Mouse (Mus musculus): ENCODE measurements around the gene Efhc2. TPM values are rescaled to one million over a fixed set of nuclear protein-coding genes. Genes with fewer than 3 reads are reported as not detected.

Gene Efhc2
- polyA plus RNA-seq (2015; fragmentation: Nextera tagmentation; extraction: Ambion mirVana) = 1.4 and 1.5 TPM in 2 replicates

DNA sequence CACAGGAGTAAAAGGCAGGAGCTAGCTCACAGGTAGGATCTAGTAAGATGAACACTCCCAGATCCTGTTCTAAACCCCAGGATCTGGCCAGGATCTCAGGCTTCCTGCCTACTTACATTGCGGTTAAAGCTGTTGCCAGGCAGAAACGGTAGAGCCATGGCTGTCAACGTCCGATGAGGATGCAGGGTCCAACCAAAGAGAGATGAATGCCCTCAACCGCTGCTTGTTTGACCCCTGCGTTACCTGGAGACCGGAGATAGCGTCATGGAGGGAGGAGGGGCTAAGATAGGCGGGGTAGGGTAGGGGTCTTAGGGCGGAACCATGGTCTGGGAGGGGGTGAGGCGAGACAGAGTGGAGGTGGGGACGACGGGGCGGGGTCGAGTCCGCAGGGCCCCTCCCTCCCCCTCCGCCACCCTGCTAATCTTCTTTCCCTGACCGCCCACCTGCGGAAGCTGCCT lies at the start of gene Efhc2:
Gene Efhc2, minus strand, starts transcription at position 243 of the 458 bp plus-strand sequence.
- Histone ChIP-seq H3K27ac (ENCODE audit: low read length) (no peak within 1 kb of the TSS), H3K4me2 (ENCODE audit: low read length) (peak within 1 kb of the TSS; percentile 53), H3K4me3 (replicated peaks; ENCODE audit: low read length) (peak within 1 kb of the TSS; percentile 37), H3K27me3 (replicated peaks; ENCODE audit: control insufficient read depth, insufficient read depth, low read length) (no peaks in the 10 kb centered on the region), H3K9ac (replicated peaks; ENCODE audit: low read depth, low read length) (peak within 1 kb of the TSS; percentile 46), H3K36me3 (ENCODE audit: control insufficient read depth, insufficient read depth) (no peaks in the 10 kb centered on the region), H3K4me1 (replicated peaks; ENCODE audit: control insufficient read depth, insufficient read depth, low read length) (no peaks in the 10 kb centered on the region; the same call in 1 of the 2 replicates), H3K9me3 (ENCODE audit: control insufficient read depth, low read length) (no peaks in the 10 kb centered on the region)
- WGBS = 17% methylated on average over 13 of the region's 19 CpGs
- ATAC-seq = peak; percentile 75

DNA sequence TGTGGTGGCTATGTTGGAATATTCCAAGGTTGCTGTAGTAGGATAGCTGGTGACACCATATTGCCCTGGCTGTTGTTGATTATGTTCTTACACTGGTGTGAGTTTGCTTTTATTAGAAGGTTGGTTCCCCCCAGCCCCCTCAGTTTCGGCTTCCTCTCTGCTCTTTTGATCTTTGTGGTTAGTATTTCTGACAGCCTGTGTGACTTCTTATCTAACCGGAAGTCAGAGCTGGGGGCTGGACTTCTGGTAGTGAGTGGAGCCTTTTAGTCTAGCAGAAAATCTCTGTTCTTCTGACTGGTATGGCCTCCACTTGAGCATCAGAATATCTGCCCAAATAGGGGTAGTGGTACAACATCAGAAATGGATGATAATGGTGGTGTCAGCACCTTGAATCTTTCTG lies 45.9 kb upstream of the Efhc2 start:
- no peak for ATAC-seq
- Histone ChIP-seq H3K4me2 (ENCODE audit: low read length) (no peak overlapping the region), H3K9ac (replicated peaks; ENCODE audit: low read depth, low read length) (no peak overlapping the region), H3K27me3 (replicated peaks; ENCODE audit: control insufficient read depth, insufficient read depth, low read length) (no peaks in the 10 kb centered on the region), H3K36me3 (ENCODE audit: control insufficient read depth, insufficient read depth) (no peaks in the 10 kb centered on the region), H3K4me1 (replicated peaks; ENCODE audit: control insufficient read depth, insufficient read depth, low read length) (no peaks in the 10 kb centered on the region), H3K4me3 (replicated peaks; ENCODE audit: low read length) (no peak overlapping the region), H3K27ac (ENCODE audit: low read length) (no peak overlapping the region), H3K9me3 (ENCODE audit: control insufficient read depth, low read length) (no peaks in the 10 kb centered on the region)
- 90% methylated on average over 2 of the region's 2 CpGs for WGBS

DNA sequence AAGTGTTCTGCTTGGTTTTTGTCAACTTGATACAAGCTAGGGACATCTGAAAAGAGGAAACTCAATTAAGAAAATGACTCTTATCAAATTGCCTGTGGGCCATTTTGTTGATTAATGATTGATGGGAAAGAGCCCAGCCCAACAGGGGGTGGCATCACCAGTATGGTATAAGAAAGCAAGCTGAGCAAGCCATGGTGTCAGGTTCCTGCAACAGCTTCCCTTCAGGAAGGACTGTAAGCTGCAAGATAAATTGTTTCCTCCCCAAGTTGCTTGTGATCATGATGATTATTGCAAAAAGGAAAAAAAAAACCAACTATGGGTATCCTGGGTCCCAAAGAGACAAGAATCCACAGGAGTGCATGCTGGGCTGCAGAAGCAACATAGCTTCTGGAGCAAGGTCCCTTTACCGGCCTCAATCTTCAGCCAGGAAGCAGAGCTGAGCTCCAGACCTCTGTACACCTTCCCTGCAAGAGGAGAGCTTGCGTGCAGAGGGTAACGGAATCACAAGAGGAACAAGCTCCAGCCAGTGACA lies 18.8 kb downstream of the Efhc2 start:
- Histone ChIP-seq H3K27ac (ENCODE audit: low read length) (no peak overlapping the region), H3K27me3 (replicated peaks; ENCODE audit: control insufficient read depth, insufficient read depth, low read length) (no peaks in the 10 kb centered on the region), H3K9me3 (ENCODE audit: control insufficient read depth, low read length) (no peaks in the 10 kb centered on the region), H3K4me2 (ENCODE audit: low read length) (no peak overlapping the region), H3K4me1 (replicated peaks; ENCODE audit: control insufficient read depth, insufficient read depth, low read length) (no peaks in the 10 kb centered on the region), H3K4me3 (replicated peaks; ENCODE audit: low read length) (no peak overlapping the region), H3K9ac (replicated peaks; ENCODE audit: low read depth, low read length) (no peak overlapping the region), H3K36me3 (ENCODE audit: control insufficient read depth, insufficient read depth) (no peaks in the 10 kb centered on the region)
- WGBS = 98% methylated on average over 3 of the region's 3 CpGs
- no peak for ATAC-seq

DNA sequence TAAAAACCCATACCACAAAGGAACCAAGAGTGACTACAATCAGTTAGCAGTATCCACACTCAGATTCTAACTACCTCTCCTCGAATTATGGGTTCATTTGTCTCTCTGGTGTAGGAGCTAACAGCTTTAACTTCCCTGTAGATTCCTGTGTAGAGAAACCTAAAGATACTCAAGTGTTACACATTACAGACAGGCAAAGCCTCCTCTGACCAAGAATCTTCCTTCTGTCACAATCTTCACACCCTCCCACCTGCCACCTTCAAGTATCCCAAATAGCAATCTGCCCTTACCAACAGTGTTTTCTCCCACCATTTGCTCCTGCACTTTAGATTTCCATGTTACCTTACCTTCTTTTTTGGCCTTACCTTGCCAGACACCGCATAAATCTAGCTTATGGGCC lies 35.3 kb downstream of the Efhc2 start:
- no peak for ATAC-seq
- Histone ChIP-seq H3K27ac (ENCODE audit: low read length) (no peak overlapping the region), H3K4me1 (replicated peaks; ENCODE audit: control insufficient read depth, insufficient read depth, low read length) (no peaks in the 10 kb centered on the region), H3K36me3 (ENCODE audit: control insufficient read depth, insufficient read depth) (no peaks in the 10 kb centered on the region), H3K27me3 (replicated peaks; ENCODE audit: control insufficient read depth, insufficient read depth, low read length) (no peaks in the 10 kb centered on the region), H3K9me3 (ENCODE audit: control insufficient read depth, low read length) (no peaks in the 10 kb centered on the region), H3K4me2 (ENCODE audit: low read length) (no peak overlapping the region), H3K4me3 (replicated peaks; ENCODE audit: low read length) (no peak overlapping the region), H3K9ac (replicated peaks; ENCODE audit: low read depth, low read length) (no peak overlapping the region)
- WGBS = 80% methylated on average over 2 of the region's 2 CpGs

DNA sequence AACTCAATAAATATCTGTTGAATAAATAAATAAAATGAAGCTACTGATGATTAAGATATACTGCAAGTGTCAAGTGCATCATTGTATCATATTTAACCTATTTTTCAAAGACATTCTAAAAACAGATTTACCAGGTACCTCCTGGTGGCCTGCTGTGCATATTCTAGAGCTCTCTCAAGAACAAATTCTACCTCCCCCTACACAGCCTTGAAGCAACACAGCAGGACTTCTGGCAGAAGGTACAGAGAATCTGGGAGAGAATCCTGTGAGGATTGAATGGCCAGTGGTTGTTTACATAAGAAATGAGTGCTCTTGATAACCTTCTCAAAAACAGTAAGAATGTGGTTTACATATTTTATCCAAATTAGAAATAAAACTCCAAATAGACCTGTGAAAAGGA lies 94.0 kb downstream of the Efhc2 start:
- ATAC-seq = no peak
- Histone ChIP-seq H3K4me1 (replicated peaks; ENCODE audit: control insufficient read depth, insufficient read depth, low read length) (no peaks in the 10 kb centered on the region), H3K9ac (replicated peaks; ENCODE audit: low read depth, low read length) (no peak overlapping the region), H3K4me3 (replicated peaks; ENCODE audit: low read length) (no peak overlapping the region), H3K4me2 (ENCODE audit: low read length) (no peak overlapping the region), H3K36me3 (ENCODE audit: control insufficient read depth, insufficient read depth) (no peaks in the 10 kb centered on the region), H3K27me3 (replicated peaks; ENCODE audit: control insufficient read depth, insufficient read depth, low read length) (no peaks in the 10 kb centered on the region), H3K27ac (ENCODE audit: low read length) (no peak overlapping the region), H3K9me3 (ENCODE audit: control insufficient read depth, low read length) (no peaks in the 10 kb centered on the region)

DNA sequence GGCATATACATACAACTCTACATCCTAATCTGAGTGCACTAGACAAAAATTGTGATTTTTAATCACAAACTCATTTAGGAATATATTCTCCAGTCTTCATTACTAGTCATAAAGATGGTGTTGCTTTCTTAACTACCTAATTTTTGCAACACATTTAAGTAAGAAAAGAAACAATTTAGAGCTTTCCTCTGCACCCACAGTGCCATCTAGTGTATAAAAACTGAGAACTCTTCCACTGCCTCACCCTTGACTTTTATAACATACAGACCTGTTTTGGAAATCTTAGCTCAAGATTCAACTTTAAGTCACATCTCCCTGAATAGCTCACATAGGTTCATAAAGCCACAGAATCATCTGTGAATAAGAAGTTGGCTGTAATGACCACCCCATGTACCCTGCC lies 101.7 kb downstream of the Efhc2 start:
- no peaks in the 10 kb centered on the region for H3K9me3 ChIP-seq (ENCODE audit: control insufficient read depth, low read length)
- H3K27me3 ChIP-seq (replicated peaks; ENCODE audit: control insufficient read depth, insufficient read depth, low read length) = no peaks in the 10 kb centered on the region
- H3K27ac ChIP-seq (ENCODE audit: low read length) = no peak overlapping the region
- no peak overlapping the region for H3K4me3 ChIP-seq (replicated peaks; ENCODE audit: low read length)
- H3K4me2 ChIP-seq (ENCODE audit: low read length) = no peak overlapping the region
- H3K36me3 ChIP-seq (ENCODE audit: control insufficient read depth, insufficient read depth) = no peaks in the 10 kb centered on the region
- no peak for ATAC-seq
- no peak overlapping the region for H3K9ac ChIP-seq (replicated peaks; ENCODE audit: low read depth, low read length)
- H3K4me1 ChIP-seq (replicated peaks; ENCODE audit: control insufficient read depth, insufficient read depth, low read length) = no peaks in the 10 kb centered on the region

DNA sequence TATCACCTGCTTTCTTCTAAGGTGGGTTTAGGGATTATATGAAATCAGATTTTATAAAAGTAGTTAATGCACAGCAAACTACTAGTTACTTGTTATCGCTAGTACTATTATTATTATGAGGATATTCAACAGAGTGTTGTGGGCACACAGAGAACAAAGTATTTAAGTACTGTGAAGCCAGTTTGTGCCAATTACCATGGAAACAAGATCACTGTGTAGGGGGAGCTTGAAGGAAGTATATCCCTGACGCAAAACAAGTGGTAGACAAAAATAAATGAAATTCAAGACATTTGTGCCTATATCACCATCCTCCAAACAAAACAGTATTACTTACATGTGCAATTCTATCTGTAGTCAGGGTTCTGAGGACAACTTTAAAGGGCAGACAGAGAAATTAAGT lies 105.7 kb downstream of the Efhc2 start:
- no peak overlapping the region for H3K27ac ChIP-seq (ENCODE audit: low read length)
- no peak for ATAC-seq
- WGBS = 70% methylated on average over 2 of the region's 2 CpGs
- H3K4me1 ChIP-seq (replicated peaks; ENCODE audit: control insufficient read depth, insufficient read depth, low read length) = no peaks in the 10 kb centered on the region
- no peaks in the 10 kb centered on the region for H3K9me3 ChIP-seq (ENCODE audit: control insufficient read depth, low read length)
- H3K36me3 ChIP-seq (ENCODE audit: control insufficient read depth, insufficient read depth) = no peaks in the 10 kb centered on the region
- no peak overlapping the region for H3K4me3 ChIP-seq (replicated peaks; ENCODE audit: low read length)
- H3K27me3 ChIP-seq (replicated peaks; ENCODE audit: control insufficient read depth, insufficient read depth, low read length) = no peaks in the 10 kb centered on the region
- no peak overlapping the region for H3K9ac ChIP-seq (replicated peaks; ENCODE audit: low read depth, low read length)
- no peak overlapping the region for H3K4me2 ChIP-seq (ENCODE audit: low read length)

DNA sequence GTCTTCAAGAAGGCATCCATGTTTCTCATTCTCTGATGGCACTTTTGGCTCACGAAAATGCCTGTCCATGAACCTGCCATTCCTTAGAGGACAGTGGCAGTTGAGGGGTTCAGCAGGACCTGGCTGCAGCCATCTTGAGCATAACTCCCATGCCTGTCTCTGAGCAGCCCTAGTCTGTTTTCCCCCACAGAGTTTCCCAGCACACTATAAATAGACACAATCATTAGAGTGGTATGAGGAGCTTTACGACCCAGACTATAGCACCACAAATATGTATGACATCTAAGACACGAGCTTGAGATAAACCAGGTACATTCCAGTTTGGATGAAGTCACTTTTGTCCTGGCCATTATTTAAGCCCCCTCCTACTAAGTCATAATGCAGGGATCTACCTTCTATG lies 143.4 kb downstream of the Efhc2 start:
- 86% methylated on average over 3 of the region's 3 CpGs for WGBS
- no peaks in the 10 kb centered on the region for H3K36me3 ChIP-seq (ENCODE audit: control insufficient read depth, insufficient read depth)
- no peak overlapping the region for H3K27ac ChIP-seq (ENCODE audit: low read length)
- H3K9me3 ChIP-seq (ENCODE audit: control insufficient read depth, low read length) = no peaks in the 10 kb centered on the region
- H3K9ac ChIP-seq (replicated peaks; ENCODE audit: low read depth, low read length) = no peak overlapping the region
- H3K27me3 ChIP-seq (replicated peaks; ENCODE audit: control insufficient read depth, insufficient read depth, low read length) = no peaks in the 10 kb centered on the region
- no peak overlapping the region for H3K4me2 ChIP-seq (ENCODE audit: low read length)
- H3K4me3 ChIP-seq (replicated peaks; ENCODE audit: low read length) = no peak overlapping the region
- no peaks in the 10 kb centered on the region for H3K4me1 ChIP-seq (replicated peaks; ENCODE audit: control insufficient read depth, insufficient read depth, low read length)
- no peak for ATAC-seq

DNA sequence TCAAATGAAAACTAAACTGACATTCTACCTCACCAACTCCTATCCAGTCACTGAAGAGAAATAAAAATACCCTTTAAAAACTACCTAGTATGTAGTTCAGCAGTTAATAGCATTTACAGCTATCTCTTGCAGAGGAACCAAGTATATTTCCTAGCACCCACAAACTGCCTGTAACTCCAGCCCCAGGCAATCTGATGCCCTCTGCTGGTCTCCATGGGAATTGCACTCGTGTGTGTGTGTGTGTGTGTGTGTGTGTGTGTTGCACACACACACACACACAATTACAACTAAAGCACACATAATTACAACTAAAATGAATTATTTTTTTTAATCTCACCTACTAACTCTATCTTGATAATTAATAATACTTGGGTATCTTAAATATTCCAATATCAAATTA lies 153.5 kb downstream of the Efhc2 start:
- Histone ChIP-seq H3K9me3 (ENCODE audit: control insufficient read depth, low read length) (no peaks in the 10 kb centered on the region), H3K36me3 (ENCODE audit: control insufficient read depth, insufficient read depth) (no peaks in the 10 kb centered on the region), H3K4me2 (ENCODE audit: low read length) (no peak overlapping the region), H3K27me3 (replicated peaks; ENCODE audit: control insufficient read depth, insufficient read depth, low read length) (no peaks in the 10 kb centered on the region), H3K9ac (replicated peaks; ENCODE audit: low read depth, low read length) (no peak overlapping the region), H3K4me3 (replicated peaks; ENCODE audit: low read length) (no peak overlapping the region), H3K27ac (ENCODE audit: low read length) (no peak overlapping the region), H3K4me1 (replicated peaks; ENCODE audit: control insufficient read depth, insufficient read depth, low read length) (no peaks in the 10 kb centered on the region)
- no peak for ATAC-seq
- 56% methylated on average over 1 of the region's 1 CpGs for WGBS
